Mouse (Mus musculus): ENCODE results near the gene Zfp592. TPM values are rescaled to one million over a fixed set of nuclear protein-coding genes. Genes with fewer than 3 reads are reported as not detected.

The Zfp592 gene
- 12.2 TPM for polyA plus RNA-seq (2014; fragmentation: Illumina TruSeq; extraction: RNeasy Lipid Tissue Mini Kit (QIAGEN cat#74804))

DNA sequence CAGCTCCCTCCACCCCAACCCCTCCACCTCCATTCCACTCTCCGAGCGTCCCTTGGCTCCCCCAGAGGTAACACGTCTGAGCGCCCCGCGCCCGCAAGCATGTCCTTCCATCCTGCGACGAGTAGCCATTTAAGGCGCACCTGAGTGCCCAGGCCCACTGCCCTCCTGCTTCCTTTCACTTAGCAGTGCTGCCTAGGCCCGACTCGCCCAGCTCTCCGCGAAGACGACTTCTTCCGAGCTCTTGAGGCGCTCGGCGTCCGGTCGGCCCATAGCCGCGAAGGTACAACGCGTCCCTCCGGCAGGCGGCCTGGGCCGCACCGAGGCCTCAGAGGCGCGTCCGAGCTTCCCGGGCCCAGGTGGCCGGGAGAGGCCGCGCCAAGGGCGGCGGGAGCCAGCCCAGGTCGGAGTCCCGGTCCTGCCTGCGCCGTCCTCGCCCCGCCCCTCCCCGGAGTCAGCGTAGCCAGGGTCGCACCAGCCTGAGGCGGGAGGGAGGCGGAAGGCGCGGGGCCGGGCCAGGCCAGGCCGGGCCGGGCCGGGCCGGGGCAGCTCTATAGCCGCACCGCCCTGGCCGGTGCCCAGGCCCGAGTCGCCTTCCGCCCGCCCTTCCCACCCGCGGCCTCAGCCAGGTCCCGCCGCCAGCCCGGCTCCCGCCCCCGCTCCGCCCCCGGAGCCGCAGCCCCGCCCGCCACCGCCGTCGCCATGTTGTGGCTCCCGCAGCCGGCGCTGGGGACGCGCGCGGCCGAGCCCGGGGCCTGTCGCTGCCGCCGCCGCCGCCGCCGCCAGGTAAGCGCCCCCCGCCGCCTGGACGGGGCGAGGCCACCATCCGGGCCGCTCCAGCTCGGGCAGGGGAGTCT is at the start of gene Zfp592:
Gene Zfp592 (plus strand): TSS at position 702 of the 854 bp plus-strand sequence.

DNA sequence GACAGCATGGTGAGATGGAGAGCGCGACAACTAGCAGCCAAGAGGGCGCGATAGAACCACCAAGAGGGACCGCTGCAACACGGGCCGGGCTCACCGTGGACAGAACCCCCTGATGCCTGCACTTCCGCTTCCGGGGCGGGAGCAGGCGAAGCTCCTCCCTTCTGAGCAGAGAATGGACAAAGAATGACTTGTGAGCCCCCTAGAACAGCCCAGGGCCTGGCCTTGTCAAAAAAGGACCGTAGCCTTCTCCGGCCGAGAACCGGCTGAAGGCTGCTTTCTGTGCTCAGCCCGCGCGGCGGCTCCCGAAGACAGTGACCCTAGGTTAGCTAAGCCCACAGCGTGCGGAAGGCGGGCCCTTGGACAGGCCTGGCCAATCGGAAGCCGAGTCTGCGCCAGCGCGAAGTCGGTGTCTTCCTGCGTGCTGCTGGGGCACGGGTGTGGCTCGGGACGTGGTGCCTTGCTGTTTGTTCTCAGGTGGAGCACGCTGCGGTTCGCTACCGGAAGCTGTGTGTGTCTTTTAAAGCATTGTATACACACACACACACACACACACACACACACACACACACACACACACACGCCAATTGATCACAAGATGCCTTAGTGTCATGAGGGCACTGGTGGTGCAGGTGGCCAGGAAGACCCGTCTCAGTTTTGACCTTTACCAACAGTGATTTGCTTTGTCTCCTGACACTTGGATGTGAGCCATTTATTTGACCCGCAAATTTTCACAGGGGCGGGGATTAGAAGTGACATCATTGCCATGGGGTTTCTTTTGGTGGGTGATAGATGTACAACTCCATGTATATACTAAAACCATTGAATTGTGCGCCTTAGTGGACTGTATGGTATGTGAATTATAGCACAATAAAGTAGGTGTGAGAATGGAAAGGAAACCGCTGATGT is 45.8 kb upstream of the Zfp592 start, which contains the start of gene Sec11a:
Gene Sec11a (minus strand): TSS at position 336 of the 906 bp plus-strand sequence.

GRCm38 (mm10) chr7:81057471-81057870 is 64.0 kb downstream of the Zfp592 start, which contains the start of gene Alpk3:
Alpk3 (plus strand) TSS chr7:81057600.

Other genes with a start within 250 kb of the Zfp592 start
- gene Iqgap1, start 167.7 kb upstream of the Zfp592 start, polyA plus RNA-seq (2014; fragmentation: Illumina TruSeq; extraction: RNeasy Lipid Tissue Mini Kit (QIAGEN cat#74804)) = 73.3 TPM
- gene Zscan2, start 132.8 kb upstream of the Zfp592 start, polyA plus RNA-seq (2014; fragmentation: Illumina TruSeq; extraction: RNeasy Lipid Tissue Mini Kit (QIAGEN cat#74804)) = 2.7 TPM
- 24.0 TPM for gene Wdr73, start 92.4 kb upstream of the Zfp592 start, polyA plus RNA-seq (2014; fragmentation: Illumina TruSeq; extraction: RNeasy Lipid Tissue Mini Kit (QIAGEN cat#74804))
- 1.9 TPM for gene Nmb, start 88.6 kb upstream of the Zfp592 start, polyA plus RNA-seq (2014; fragmentation: Illumina TruSeq; extraction: RNeasy Lipid Tissue Mini Kit (QIAGEN cat#74804))
- gene Sec11a, start 45.9 kb upstream of the Zfp592 start, polyA plus RNA-seq (2014; fragmentation: Illumina TruSeq; extraction: RNeasy Lipid Tissue Mini Kit (QIAGEN cat#74804)) = 203 TPM
- gene Alpk3, start 63.9 kb downstream of the Zfp592 start, polyA plus RNA-seq (2014; fragmentation: Illumina TruSeq; extraction: RNeasy Lipid Tissue Mini Kit (QIAGEN cat#74804)) = 0.23 TPM
- gene Slc28a1, start 121.1 kb downstream of the Zfp592 start, polyA plus RNA-seq (2014; fragmentation: Illumina TruSeq; extraction: RNeasy Lipid Tissue Mini Kit (QIAGEN cat#74804)) = not detected
- 152 TPM for gene Pde8a, start 219.9 kb downstream of the Zfp592 start, polyA plus RNA-seq (2014; fragmentation: Illumina TruSeq; extraction: RNeasy Lipid Tissue Mini Kit (QIAGEN cat#74804))